Mouse (Mus musculus) liver, postnatal 0 days (tissue): Measurements from ENCODE around the gene Itga3.

Source experiments
- CTCF ChIP-seq: sonication (generic); IDR thresholded peaks from 2 replicates; pipeline ENCODE4 v1.5.1; 2016; ENCODE audit warnings: antibody characterized with exemption, low read depth
- EP300 ChIP-seq: IDR thresholded peaks from 2 replicates; pipeline ENCODE4 v1.6.1; 2016; ENCODE audit warnings: antibody characterized with exemption, low read depth, mild to moderate bottlenecking

- TF ChIP-seq CTCF (no peak), EP300 (no peak)
Measured at GRCm38 (mm10) chr11:94996101-94996500, 80.5 kb downstream of the Itga3 start.
